Mouse (Mus musculus): Measurements from ENCODE around the gene Dync1h1. TPM values are rescaled to one million over a fixed set of nuclear protein-coding genes. Genes with fewer than 3 reads are reported as not detected.
A peak's percentile ranks its signal among the peaks of the same experiment; 100 is the strongest.
"Not testable (repeated sequence)": the region's sequence is repeated elsewhere in the genome, so short reads cannot be mapped to it uniquely, and the experiment has no call there.

The Dync1h1 gene
- total RNA-seq, 2 experiments from 2014 or later = 122 to 124 TPM

DNA sequence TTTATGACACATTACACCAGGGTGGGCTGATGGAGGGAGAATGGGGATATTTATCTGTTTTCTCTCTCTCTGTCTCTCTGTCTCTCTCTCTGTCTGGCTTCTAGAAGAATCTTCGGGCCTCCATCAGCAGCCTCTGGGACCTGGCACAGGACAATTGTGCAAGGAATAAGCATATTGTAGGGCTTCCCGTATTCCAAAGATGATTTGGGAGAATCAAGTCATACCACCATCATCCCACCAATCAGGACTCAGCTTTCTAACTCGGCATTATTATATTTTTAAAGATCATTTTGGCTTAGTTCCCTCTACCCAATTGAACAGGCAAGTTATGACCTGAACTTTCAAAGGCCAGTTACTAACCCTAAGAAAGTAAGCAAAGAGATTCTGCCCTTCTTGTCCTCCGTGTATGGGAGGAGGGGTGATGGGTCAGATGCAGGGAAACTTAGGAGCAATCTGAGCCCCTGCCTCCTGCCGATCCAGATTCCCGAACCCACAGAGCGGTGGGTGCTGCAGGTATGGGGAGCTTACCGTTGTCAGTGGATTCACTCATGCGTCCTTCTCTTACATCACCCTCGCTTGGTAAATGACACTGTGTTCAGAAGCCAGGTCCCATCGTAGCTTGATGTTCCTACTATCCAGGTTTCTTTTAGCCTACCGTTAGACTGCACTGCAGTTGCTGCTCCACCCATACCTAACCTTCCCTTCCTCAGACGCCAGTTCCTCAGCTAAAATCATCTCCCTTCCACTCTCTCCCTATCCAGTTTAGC, 844 bp upstream of the Dync1h1 start:
- no peak for DNase-seq (ENCODE audit: low spot score in 2 of 2)

DNA sequence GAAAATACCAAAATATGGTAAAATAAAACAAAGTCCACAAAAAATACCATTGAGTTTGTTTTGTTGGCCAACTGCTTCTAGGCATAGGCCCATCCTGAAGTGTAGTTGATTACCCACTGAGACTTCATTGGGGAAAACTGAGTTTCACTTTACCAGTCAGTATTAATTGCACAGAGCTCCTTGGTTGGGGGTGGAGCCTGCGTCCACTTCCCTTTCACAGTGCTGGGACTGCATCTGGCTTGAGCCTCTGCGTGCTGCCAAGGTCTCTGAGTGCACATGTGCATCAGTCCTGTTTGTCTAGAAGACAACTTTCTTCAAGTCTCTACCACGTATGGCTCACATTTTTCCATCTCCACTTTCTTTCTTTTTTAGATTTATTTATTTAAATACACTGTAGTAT, 4.9 kb downstream of the Dync1h1 start:
- DNase-seq (ENCODE audit: low spot score in 2 of 2) = no peak

DNA sequence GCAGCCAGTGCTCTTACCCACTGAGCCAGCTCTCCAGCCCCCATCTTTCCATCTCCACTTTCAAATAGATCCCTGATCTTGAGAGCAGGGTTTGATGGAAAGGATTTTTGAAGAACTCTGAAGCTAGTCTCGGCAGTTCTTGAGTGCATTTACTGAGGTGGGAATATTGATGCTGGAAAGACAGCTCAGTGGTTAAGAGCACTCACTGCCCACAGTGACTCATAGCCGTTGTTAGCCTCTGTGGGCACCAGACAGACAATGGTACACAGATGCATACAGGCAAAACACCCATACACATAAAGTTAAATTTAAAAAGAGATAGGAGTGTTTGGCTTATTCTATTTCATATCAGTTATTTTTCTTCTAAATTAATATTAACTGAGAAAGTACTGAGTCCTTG, 5.4 kb downstream of the Dync1h1 start:
- no peak for DNase-seq (ENCODE audit: low spot score in 2 of 2)

DNA sequence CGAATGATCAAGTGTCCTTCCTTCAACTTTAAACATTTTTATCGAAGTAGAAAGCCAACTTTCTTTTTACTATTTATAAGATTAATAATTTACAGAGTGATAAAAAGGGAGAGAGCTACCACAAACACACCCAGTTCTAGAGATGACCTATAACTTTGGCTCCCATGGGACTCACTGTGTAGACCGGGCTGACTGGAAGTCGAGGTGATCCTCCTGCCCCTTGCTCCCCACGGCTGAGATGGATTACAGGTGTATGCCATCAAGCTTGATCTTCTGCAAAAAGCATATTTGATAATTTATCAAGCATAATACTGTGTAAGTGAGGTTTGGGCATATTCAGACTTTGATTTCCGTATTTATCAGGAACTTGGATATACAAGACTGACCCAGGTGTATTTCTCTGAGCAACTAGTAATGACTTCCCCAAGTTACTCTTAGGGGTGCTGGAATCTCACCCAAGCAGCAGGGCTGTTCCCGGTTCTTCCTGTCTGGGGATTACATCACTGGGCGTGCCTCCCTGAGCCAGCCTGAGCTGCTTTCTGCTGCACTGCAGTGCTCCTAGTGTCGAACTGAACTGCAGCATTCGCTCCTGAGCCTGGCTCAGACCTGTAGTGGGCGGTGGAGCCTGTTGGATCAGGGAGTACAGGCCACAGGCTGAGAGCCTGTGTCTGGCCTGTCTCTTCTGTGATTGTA, 7.4 kb downstream of the Dync1h1 start:
- peak in 1 of 2 experiments; percentile 39 for DNase-seq (ENCODE audit: low spot score in 2 of 2)

DNA sequence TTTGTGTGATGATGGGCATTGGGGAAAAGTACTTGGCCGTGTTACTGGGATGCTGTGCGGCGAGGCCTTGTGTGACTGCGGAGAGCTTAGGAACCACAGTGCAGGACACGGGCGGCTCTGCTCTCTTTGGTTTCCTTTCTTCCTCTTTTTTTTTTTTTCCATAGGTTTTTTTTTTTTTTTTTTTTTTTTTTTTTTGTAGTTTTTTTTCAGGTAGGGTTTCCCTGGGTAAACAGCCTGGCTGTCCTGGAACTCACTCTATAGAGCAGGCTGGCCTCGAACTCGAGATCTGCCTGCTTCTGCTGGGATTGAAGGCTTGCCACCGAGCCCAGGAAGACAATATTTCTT, 7.9 kb downstream of the Dync1h1 start:
- no peak for DNase-seq (ENCODE audit: low spot score in 2 of 2)

DNA sequence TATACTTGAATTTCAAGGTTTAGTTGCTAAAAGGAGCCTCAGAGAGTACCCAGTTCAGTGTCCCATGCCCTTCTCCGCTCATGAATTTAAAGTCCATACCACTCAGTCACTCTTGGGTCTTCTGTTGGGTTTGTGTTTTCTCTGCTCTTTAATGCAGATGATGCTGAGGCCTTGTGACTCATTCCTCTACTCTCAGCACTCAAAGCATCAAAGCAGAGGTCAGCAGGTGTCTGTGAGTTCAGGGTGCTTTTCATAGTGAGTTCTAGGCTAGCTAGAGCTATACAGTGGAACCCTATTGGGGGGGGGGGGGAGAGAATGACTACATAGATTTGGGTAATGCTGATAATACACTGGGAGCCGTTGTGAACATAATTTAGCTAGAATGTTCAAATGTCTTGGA, 9.5 kb downstream of the Dync1h1 start:
- no peak for DNase-seq (ENCODE audit: low spot score in 2 of 2)

DNA sequence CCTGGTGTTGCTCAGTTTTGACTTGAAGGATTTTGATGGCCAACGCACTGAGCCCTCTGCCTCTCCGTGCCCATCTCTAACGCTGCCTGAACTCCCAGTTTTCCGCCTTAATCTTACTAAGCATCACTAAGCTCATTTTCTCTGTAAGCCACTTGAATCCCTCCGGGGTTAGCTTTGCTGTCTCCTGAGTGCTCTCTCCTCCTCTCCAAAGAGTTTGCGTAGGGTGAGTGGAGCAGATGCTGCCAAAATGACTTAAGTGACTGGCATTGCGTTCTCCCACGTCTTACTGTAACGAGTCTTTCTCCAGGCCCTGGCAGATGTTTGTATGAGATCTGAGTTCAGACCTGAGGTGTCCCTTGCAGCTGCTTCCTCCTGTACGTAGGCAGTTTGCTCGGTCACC, 28.8 kb downstream of the Dync1h1 start:
- DNase-seq (ENCODE audit: low spot score in 2 of 2) = no peak

DNA sequence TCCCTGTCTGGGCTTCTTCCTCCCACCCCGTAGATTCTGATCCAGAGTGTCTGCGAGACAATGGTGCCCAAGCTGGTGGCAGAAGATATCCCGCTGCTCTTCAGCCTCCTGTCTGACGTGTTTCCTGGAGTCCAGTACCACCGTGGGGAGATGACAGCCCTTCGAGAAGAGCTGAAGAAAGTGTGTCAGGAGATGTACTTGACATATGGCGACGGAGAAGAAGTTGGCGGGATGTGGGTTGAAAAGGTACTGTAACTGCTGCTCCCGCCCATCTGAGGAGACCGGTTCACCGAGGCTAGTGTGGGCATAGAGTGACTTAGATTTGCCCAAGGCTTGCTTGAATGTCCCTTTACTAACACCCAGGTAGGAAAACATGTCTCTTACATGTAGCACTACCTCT, 35.0 kb downstream of the Dync1h1 start:
- DNase-seq (ENCODE audit: low spot score in 2 of 2) = no peak

DNA sequence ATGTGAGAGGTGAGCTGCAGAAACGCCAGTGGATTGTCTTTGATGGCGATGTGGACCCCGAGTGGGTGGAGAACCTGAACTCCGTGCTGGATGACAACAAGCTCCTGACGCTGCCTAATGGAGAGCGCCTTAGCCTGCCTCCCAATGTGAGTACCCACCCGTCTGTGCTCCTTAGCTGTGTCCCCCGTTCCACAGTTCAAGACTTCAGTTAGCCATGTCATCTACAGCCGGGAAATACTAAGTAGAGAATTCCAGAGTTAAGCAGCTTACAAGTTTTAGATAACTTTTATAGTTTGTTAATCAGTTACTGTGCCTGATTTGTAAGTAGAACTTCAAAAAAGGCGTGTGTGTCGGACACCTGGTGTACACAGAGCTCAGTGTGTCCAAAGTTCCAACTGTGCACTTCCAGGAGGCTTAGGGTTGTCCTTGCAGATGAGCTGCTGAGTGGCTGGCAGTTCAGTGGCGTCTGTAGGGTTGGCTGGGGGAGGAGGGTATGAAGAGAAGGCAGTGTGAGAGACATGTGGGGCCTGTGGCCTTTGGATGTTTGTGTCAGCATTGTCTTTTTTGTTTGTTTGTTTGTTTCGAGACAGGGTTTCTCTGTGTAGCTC, 36.4 kb downstream of the Dync1h1 start:
- DNase-seq (ENCODE audit: low spot score in 2 of 2) = no peak

DNA sequence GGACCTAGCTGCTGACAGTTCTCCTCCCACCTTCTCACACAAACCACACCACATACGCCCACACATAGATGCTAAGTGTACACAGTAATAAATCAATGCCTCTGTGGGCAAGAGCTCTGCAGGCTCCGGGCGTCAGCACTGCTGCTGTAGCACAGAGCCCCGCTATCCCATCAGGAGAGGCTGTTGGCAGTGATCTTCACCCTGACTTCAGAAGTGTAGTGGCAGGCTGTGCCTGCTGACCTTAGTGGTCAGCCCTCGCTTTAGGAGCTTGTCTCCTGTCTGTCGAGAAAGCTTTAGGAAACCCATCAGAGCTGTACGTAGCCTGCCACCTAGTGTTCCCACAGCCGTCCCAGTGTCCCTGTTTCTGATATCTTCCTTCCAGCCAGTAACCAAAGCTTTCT, 49.0 kb downstream of the Dync1h1 start:
- no peak for DNase-seq (ENCODE audit: low spot score in 2 of 2)

DNA sequence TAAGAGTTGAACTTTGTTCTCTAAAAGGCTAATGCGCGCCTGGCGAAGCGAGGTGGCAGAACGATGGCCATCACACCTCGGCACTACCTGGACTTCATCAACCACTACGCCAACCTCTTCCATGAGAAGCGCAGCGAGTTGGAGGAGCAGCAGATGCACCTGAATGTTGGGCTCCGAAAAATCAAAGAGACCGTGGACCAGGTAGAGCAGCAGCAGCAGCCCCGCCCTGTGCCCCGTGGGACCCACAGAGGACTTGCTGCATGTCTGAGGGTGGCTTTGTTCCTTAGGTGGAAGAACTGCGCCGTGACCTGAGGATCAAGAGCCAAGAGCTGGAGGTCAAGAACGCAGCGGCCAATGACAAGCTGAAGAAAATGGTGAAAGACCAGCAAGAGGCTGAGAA, 50.2 kb downstream of the Dync1h1 start:
- no peak for DNase-seq (ENCODE audit: low spot score in 2 of 2)

DNA sequence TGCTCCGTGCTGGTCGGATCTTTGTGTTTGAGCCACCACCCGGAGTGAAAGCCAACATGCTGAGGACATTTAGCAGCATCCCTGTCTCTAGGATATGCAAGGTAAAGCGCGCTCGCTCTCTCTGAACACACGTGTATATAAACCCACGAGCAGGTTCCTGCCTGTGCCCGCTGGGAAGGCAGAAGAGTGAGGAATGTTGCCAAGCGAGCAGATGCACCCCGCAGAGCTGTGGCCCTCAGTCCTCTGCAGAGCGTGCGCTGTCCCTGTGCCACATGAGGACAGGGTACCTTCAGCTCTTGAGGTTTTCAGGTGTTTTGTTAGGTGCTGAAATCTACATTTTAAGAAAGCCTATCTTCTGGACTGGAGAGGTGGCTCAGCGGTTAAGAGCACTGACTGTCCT, 60.5 kb downstream of the Dync1h1 start:
- DNase-seq (ENCODE audit: low spot score in 2 of 2) = no peak

DNA sequence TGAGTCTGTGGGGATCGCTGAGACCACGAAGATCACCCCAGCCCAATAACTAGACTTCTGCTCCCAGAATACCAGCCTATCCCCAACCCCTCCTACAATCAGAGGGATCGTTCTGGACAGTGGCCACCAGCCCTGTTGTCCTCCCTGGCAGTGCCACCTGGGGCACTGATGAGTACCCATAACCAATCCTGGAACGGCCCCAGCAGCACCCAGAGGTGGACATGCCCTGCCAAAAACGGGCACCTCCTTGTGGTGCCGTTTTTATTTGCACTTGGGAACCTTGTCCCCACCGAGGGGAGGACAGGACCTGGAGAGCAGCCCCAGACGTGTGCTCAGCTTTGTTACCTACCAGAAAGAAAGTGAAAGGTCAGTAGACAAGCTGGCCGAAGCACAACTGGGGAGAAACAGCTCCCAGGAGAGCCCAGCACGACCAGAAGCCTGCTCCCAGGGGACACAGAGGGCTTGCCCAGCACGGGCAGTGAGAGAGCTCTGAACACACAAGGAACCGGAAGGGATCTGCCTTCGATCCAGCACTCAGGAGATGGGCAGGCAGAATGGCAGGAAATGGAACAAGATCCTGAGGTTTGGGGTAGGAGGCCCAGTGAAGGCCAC, 66.3 kb downstream of the Dync1h1 start:
- no peak for DNase-seq (ENCODE audit: low spot score in 2 of 2)

DNA sequence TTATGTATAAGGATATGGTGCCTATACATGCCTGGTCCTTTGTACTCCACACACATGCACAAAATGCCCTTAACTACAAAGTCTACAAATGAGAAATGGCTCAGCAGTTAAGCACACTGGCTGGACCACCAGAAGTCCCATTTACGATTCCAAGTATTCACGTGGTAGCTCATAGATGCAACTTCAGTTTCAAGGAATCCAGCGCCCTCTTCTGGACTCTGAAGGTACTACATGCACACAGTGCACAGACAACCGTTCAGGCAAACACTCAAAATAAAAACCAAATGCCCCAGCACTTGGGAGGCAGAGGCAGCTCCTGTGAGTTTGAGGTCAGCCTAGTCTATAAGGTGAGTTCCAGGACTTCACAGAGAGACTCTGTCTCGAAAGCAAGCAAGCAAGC, 73.0 kb downstream of the Dync1h1 start:
- no peak for DNase-seq (ENCODE audit: low spot score in 2 of 2)

DNA sequence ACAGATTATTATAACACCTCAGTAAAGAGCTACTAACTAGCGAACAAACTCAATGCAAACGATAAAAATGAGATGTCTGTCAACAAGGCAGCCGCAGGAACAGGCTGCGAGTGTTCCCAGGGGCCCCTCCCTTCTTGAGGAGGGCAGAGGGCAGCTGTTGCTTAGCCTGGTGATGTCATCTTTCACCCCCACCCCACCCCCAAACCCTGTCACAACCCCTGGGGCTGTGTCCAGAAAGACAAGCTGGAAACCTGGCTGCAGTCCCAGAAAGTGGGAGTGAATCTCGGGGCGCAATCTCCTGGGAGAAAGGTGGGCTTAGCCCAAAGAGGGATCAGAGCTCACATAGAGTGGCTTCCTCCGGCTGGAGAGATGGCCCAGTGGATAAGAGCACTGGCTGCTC, 79.9 kb downstream of the Dync1h1 start:
- DNase-seq (ENCODE audit: low spot score in 2 of 2) = no peak

DNA sequence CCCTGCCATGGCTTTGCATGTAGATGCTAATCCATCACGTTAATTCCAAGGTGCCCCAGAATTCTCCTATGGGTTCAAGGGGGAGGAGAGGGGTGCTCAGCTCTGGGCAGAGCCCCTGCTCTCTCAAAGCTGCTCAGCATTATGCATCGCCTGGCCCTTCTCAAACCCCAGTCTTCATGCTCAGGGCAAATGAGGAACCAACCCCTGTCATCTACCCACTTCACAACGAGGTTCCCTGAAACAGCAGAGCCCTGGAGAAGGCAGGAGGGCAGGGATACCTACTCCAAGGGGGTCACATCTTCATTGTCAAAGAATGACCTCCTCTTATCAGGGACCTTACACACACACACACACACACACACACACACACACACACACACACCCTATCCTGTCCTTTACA, 80.6 kb downstream of the Dync1h1 start:
- no peak for DNase-seq (ENCODE audit: low spot score in 2 of 2)

DNA sequence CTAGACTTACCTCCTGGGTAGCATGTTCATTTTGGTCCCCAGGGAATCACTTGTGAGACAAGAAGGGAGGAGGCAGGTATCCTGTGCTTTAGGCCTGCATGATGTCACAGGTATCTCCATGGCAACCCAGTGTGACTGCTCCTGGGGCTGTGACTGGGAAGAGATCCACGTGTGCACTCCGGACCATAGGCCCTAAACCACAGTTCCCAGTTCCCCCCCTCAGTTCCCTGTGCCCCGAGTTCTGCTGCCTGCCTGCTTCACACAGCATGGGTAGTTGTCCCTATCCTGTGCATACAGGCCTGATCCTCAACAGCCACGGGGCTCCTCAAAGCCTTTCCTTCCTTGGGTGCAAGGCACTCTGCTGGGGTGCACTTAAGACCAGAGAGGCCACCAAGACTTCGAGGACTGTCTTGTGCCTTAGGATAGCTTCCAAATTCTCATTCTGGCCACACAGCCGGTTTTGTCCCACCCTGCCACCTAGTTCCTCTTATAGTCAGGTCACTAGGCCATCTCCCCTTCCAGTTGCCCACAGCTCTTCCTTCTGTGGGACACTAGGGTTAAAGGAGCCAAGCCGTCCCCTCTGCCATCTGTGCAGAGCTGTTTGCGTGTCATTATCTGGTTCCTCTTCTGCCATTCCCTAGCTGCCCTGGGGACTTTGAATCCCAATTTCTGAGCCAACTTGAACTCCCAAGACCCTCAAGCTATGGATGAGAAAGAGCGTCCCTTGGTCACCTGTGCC, 81.5 kb downstream of the Dync1h1 start, which contains the start of gene 1700001K19Rik:
Gene 1700001K19Rik, minus strand, starts transcription at position 59 of the 739 bp plus-strand sequence.
- no peak for DNase-seq (ENCODE audit: low spot score in 2 of 2)

DNA sequence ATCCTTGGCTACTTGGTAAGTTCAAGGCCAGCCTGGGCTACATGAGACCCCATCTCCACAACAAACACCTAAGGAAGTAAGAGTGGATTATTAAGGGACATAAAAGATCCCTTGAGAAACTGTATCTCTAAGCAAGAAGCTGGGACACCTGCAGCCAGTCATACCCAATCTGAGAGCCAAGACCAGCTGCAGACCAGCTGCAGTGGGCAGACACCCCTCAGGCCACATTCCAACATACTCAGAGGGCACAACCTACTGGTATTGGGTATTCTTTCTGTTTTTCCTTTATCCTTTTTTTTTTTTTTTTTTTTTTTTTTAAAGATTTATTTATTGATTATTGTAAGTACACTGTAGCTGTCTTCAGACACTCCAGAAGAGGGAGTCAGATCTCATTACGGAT, 82.3 kb downstream of the Dync1h1 start:
- DNase-seq (ENCODE audit: low spot score in 2 of 2) = no peak

DNA sequence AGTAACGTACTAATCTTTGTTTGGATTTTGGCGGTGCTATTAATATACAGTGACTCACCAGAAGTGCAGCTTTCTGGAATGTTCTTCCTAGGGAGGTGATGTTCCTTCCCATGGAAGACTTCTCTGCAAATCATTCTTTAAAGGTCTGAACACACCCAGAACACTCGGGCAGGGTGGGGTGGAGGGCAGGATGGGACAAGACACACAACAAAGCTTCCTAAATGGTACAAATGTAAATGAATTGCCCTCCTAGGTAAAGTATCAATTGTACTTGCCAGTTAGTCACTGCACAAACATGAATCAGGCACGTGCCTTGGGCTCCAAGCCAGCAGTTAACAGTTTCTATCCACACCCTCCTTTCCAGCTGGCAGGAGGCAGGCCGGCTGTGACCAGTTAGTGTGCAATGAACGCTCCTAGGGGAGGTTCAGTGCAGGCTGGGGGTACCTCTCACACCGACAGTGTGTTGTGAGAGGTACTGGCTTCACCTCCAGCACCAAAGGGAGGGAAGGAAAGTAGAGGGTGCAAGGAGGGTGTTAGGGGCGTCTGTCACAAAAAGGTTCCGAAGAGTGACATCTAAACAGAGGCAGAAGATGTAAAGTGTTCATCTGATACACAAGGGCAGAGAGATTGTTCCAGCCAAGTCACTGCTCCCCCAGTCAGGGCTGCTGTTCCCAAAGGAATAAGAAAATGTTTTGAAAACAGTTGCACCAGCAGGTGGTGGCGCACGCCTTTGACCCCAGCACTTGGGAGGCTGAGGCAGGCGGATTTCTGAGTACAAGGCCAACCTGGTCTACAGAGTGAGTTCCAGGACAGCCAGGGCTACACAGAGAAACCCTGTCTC, 86.9 kb downstream of the Dync1h1 start:
- DNase-seq (ENCODE audit: low spot score in 2 of 2) = peak in 1 of 2 experiments; percentile 47

DNA sequence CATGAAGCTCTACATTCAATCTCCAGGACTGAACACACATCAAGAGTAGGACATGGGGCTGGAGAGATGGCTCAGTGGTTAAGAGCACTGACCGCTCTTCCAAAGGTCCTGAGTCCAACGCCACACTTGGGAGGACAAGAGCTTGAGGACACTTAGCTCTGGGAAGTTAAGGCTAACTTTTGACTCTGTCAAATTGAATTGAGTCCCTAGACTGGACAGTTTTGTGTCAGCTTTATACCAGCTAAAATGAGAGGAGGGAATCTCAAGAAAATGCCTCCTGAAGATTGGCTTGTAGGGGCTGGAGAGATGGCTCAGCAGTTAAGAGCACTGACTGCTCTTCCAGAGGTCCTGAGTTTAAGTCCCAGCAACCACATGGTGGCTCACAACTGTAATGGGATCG, 87.7 kb downstream of the Dync1h1 start:
- not testable (repeated sequence) for DNase-seq (ENCODE audit: low spot score in 2 of 2)
